ENCODE assay signal across 16 mouse cellular contexts in genomic region chr4:115978911-115979310, GRCm38 (mm10). TPM values are rescaled to one million over a fixed set of nuclear protein-coding genes. Genes with fewer than 3 reads are reported as not detected.
DNase-seq lines count a peak whose midpoint lies in the region; ATAC-seq and TF ChIP-seq lines count a peak whose summit lies in the region.
"Had no signal": no experiment of that assay in that cellular context is flagged by ENCODE, and none has a peak within 500 bp of the region (broad histone marks: within the 10 kb centered on the region; RNA-seq: fewer than 3 reads in every experiment).

No protein-coding gene starts in this region.

- no peak overlapping the region for H3K9ac ChIP-seq in kidney, embryonic 15.5 days
- no peak overlapping the region for H3K9ac ChIP-seq in forebrain, embryonic 12.5 days
- no peak overlapping the region for H3K9ac ChIP-seq in hindbrain, postnatal 0 days (replicated peaks; ENCODE audit: low read length)
- H3K9ac ChIP-seq in midbrain, embryonic 16.5 days (ENCODE audit: low read depth, low read length), result no peak overlapping the region

- WGBS in kidney, embryonic 15.5 days, result 8% methylated on average over 4 of the region's 4 CpGs
- WGBS in forebrain, embryonic 12.5 days, result 3% methylated on average over 4 of the region's 4 CpGs
- 22% methylated on average over 4 of the region's 4 CpGs for WGBS in hindbrain, postnatal 0 days
- 22% methylated on average over 4 of the region's 4 CpGs for WGBS in midbrain, embryonic 16.5 days

- H3K9me3 ChIP-seq in kidney, embryonic 15.5 days (replicated peaks), result no peaks in the 10 kb centered on the region
- H3K9me3 ChIP-seq in forebrain, embryonic 12.5 days, result no peaks in the 10 kb centered on the region
- H3K9me3 ChIP-seq in hindbrain, postnatal 0 days (ENCODE audit: low read length), result no peaks in the 10 kb centered on the region
- no peaks in the 10 kb centered on the region for H3K9me3 ChIP-seq in midbrain, embryonic 16.5 days (replicated peaks; ENCODE audit: control insufficient read depth, low read length, poor library complexity, severe bottlenecking)

- H3K4me2 ChIP-seq in kidney, embryonic 15.5 days, result 0 out of 2 replicates have a peak overlapping the region, but pooled peaks have one; percentile 58
- peak overlapping the region; percentile 54 for H3K4me2 ChIP-seq in forebrain, embryonic 12.5 days
- peak overlapping the region; percentile 64 for H3K4me2 ChIP-seq in hindbrain, postnatal 0 days (ENCODE audit: low read depth, low read length)
- peak overlapping the region; percentile 81 for H3K4me2 ChIP-seq in midbrain, embryonic 16.5 days (ENCODE audit: low read length)

- ATAC-seq in kidney, embryonic 15.5 days (replicated peaks; ENCODE audit: low FRiP score), result no peak
- peak; percentile 4; the same call in 1 of the 2 replicates for ATAC-seq in forebrain, embryonic 12.5 days (ENCODE audit: low FRiP score)
- no peak for ATAC-seq in hindbrain, postnatal 0 days
- 0 out of 2 replicates have a peak, but pooled peaks have one; percentile 1 for ATAC-seq in midbrain, embryonic 16.5 days
- ATAC-seq: CD4-positive, CD25-positive, alpha-beta regulatory T cell, adult 4 months; Patski had no signal

- no peak for TF ChIP-seq CTCF in hindbrain, postnatal 0 days (IDR thresholded peaks at IDR 0.05; ENCODE audit: low read depth)

- H3K36me3 ChIP-seq in kidney, embryonic 15.5 days, result no peaks in the 10 kb centered on the region
- H3K36me3 ChIP-seq in forebrain, embryonic 12.5 days (replicated peaks), result no peaks in the 10 kb centered on the region
- no peaks in the 10 kb centered on the region for H3K36me3 ChIP-seq in hindbrain, postnatal 0 days (ENCODE audit: insufficient read depth, low read length)
- no peaks in the 10 kb centered on the region for H3K36me3 ChIP-seq in midbrain, embryonic 16.5 days (ENCODE audit: control insufficient read depth, insufficient read depth, low read length)

- no peak overlapping the region for H3K27ac ChIP-seq in kidney, embryonic 15.5 days
- no peak overlapping the region for H3K27ac ChIP-seq in forebrain, embryonic 12.5 days
- H3K27ac ChIP-seq in hindbrain, postnatal 0 days, result no peak overlapping the region
- H3K27ac ChIP-seq in midbrain, embryonic 16.5 days (ENCODE audit: low read length), result no peak overlapping the region

- DNase-seq in kidney, postnatal 36 days, result no peak
- DNase-seq in hindbrain, postnatal 0 days (ENCODE audit: low spot score), result no peak
- DNase-seq in B cell, adult 2 months, result no peak
- DNase-seq in cerebellum, adult 9-11 months, result no peak
- DNase-seq in right cerebral cortex, postnatal 4 days, result no peak
- DNase-seq: cerebellum, adult 18-20 months; lung, adult 18-20 months had no signal

- no peak overlapping the region for H3K4me3 ChIP-seq in kidney, embryonic 15.5 days (replicated peaks)
- peak overlapping the region; percentile 31 for H3K4me3 ChIP-seq in forebrain, embryonic 12.5 days (replicated peaks)
- no peak overlapping the region; the same call in 1 of the 2 replicates for H3K4me3 ChIP-seq in hindbrain, postnatal 0 days (ENCODE audit: low read length)
- peak overlapping the region; percentile 40; the same call in 1 of the 2 replicates for H3K4me3 ChIP-seq in midbrain, embryonic 16.5 days (ENCODE audit: low read depth, low read length)

- H3K27me3 ChIP-seq in kidney, embryonic 15.5 days, result peaks cover 99% of the 10 kb centered on the region
- H3K27me3 ChIP-seq in forebrain, embryonic 12.5 days, result peaks cover 97% of the 10 kb centered on the region
- H3K27me3 ChIP-seq in hindbrain, postnatal 0 days (ENCODE audit: insufficient read depth, low read length), result peaks cover 40% of the 10 kb centered on the region
- H3K27me3 ChIP-seq in midbrain, embryonic 16.5 days (ENCODE audit: control insufficient read depth, insufficient read depth, low read depth, low read length), result peaks cover 64% of the 10 kb centered on the region

- H3K4me1 ChIP-seq in kidney, embryonic 15.5 days, result peaks cover 7% of the 10 kb centered on the region
- H3K4me1 ChIP-seq in forebrain, embryonic 12.5 days, result peaks cover 37% of the 10 kb centered on the region
- H3K4me1 ChIP-seq in hindbrain, postnatal 0 days (ENCODE audit: insufficient read depth, low read length), result 0 out of 2 replicates have a peak, but pooled peaks cover 4% of the 10 kb centered on the region
- H3K4me1 ChIP-seq in midbrain, embryonic 16.5 days (ENCODE audit: control insufficient read depth, insufficient read depth, low read length), result peaks cover 8% of the 10 kb centered on the region

RNA-seq across cellular contexts. Expression of gene Faah, which starts 38.8 kb away (rescaled TPM):
- 8.9 and 10.5 TPM in 2 replicates for polyA plus RNA-seq in kidney, embryonic 15.5 days (2015; fragmentation: Nextera tagmentation; extraction: Ambion mirVana)
- 3.2 and 3.6 TPM in 2 replicates for polyA plus RNA-seq in forebrain, embryonic 12.5 days (2016; fragmentation: Nextera tagmentation; extraction: Ambion mirVana)
- 17.6 and 48.1 TPM in 2 replicates for total RNA-seq in hindbrain, postnatal 0 days (2014; rRNA removed)
- polyA plus RNA-seq in hindbrain, postnatal 0 days (2015; fragmentation: Nextera tagmentation; extraction: Ambion mirVana), result 23.2 and 25.2 TPM in 2 replicates
- 25.9 and 27.3 TPM in 2 replicates for polyA plus RNA-seq in midbrain, embryonic 16.5 days (2015; fragmentation: Nextera tagmentation; extraction: Ambion mirVana)

RNA-seq across cellular contexts. Expression of gene Dmbx1, which starts 39.2 kb away (rescaled TPM):
- not detected in 2 replicates for polyA plus RNA-seq in kidney, embryonic 15.5 days (2015; fragmentation: Nextera tagmentation; extraction: Ambion mirVana)
- polyA plus RNA-seq in forebrain, embryonic 12.5 days (2016; fragmentation: Nextera tagmentation; extraction: Ambion mirVana), result 0.51 and 0.87 TPM in 2 replicates
- total RNA-seq in hindbrain, postnatal 0 days (2014; rRNA removed), result 3.3 and 4.5 TPM in 2 replicates
- polyA plus RNA-seq in hindbrain, postnatal 0 days (2015; fragmentation: Nextera tagmentation; extraction: Ambion mirVana), result 3.9 and 4.3 TPM in 2 replicates
- 6.1 and 12.0 TPM in 2 replicates for polyA plus RNA-seq in midbrain, embryonic 16.5 days (2015; fragmentation: Nextera tagmentation; extraction: Ambion mirVana)
- total RNA-seq: adrenal gland, postnatal 14 days; gastrocnemius, adult 18-20 months; hematopoietic stem cell, adult 5-6 weeks; monocyte, adult 5-6 weeks had no signal
- polyA plus RNA-seq: CD4-positive, CD25-positive, alpha-beta regulatory T cell, adult 4 months; Patski had no signal

Comparison
In these comparisons a context has a peak if more than half of its experiments do, and no peak if none do; other contexts are left out.
1. ATAC-seq: peak in forebrain, embryonic 12.5 days (single experiment) and midbrain, embryonic 16.5 days (single experiment); none in kidney, embryonic 15.5 days (single experiment) and hindbrain, postnatal 0 days (single experiment).
2. H3K4me3 ChIP-seq: peak in forebrain, embryonic 12.5 days (single experiment) and midbrain, embryonic 16.5 days (single experiment); none in kidney, embryonic 15.5 days (single experiment) and hindbrain, postnatal 0 days (single experiment).
3. Peak in every context shown above with its lines, with median percentiles within 50 percentile points of each other: H3K4me2 ChIP-seq.